25 mouse cellular contexts compared by ENCODE assay signal in genomic region chr2:51566554-51567246, GRCm38 (mm10).
"Had no signal": no experiment of that assay in that cellular context is flagged by ENCODE, and none has a peak within 500 bp of the region (broad histone marks: within the 10 kb centered on the region; RNA-seq: fewer than 3 reads in every experiment).

No protein-coding gene starts in this region.

- H3K27me3 ChIP-seq: liver, embryonic 12.5 days; liver, embryonic 15.5 days; lung, embryonic 15.5 days; midbrain, embryonic 12.5 days; midbrain, embryonic 15.5 days; neural tube, embryonic 12.5 days; neural tube, embryonic 15.5 days had no signal

- H3K36me3 ChIP-seq: liver, embryonic 12.5 days; liver, embryonic 15.5 days; lung, embryonic 15.5 days; midbrain, embryonic 12.5 days; midbrain, embryonic 15.5 days; neural tube, embryonic 12.5 days; neural tube, embryonic 15.5 days had no signal

- ATAC-seq: intestine, embryonic 16.5 days; liver, embryonic 12.5 days; midbrain, embryonic 15.5 days had no signal

- H3K27ac ChIP-seq: layer of hippocampus, adult 2 months; left cerebral cortex, adult 2 months; liver, embryonic 12.5 days; liver, embryonic 15.5 days; lung, embryonic 15.5 days; midbrain, embryonic 12.5 days; midbrain, embryonic 15.5 days; neural tube, embryonic 12.5 days; neural tube, embryonic 15.5 days had no signal

- DNase-seq: kidney, adult 18-20 months; kidney, adult 9 months; kidney, postnatal 14 days; kidney, postnatal 4 days; layer of hippocampus, adult 9-11 months; layer of hippocampus, postnatal 36 days; liver; lung, adult 18-20 months; lung, postnatal 10 days; lung, postnatal 4 days; right cerebral cortex, adult 18-20 months; right cerebral cortex, postnatal 25 days; spleen, adult 18-20 months; thymus, adult 18-20 months; thymus, postnatal 36 days had no signal

- H3K4me1 ChIP-seq: liver, embryonic 12.5 days; liver, embryonic 15.5 days; lung, embryonic 15.5 days; midbrain, embryonic 12.5 days; midbrain, embryonic 15.5 days; neural tube, embryonic 12.5 days had no signal

- H3K4me3 ChIP-seq: layer of hippocampus, adult 2 months; left cerebral cortex, adult 2 months; liver, embryonic 12.5 days; liver, embryonic 15.5 days; lung, embryonic 15.5 days; midbrain, embryonic 12.5 days; midbrain, embryonic 15.5 days; neural tube, embryonic 12.5 days; neural tube, embryonic 15.5 days had no signal

- H3K9ac ChIP-seq: liver, embryonic 12.5 days; liver, embryonic 15.5 days; lung, embryonic 15.5 days; midbrain, embryonic 12.5 days; midbrain, embryonic 15.5 days; neural tube, embryonic 12.5 days; neural tube, embryonic 15.5 days had no signal

- H3K9me3 ChIP-seq: liver, embryonic 12.5 days; liver, embryonic 15.5 days; lung, embryonic 15.5 days; midbrain, embryonic 12.5 days; midbrain, embryonic 15.5 days; neural tube, embryonic 12.5 days; neural tube, embryonic 15.5 days had no signal

- H3K4me2 ChIP-seq: liver, embryonic 12.5 days; liver, embryonic 15.5 days; lung, embryonic 15.5 days; midbrain, embryonic 12.5 days; midbrain, embryonic 15.5 days; neural tube, embryonic 12.5 days; neural tube, embryonic 15.5 days had no signal
